Mouse (Mus musculus) liver, embryonic 13.5 days (tissue): ENCODE data around the gene Map4k3. TPM values are rescaled to one million over a fixed set of nuclear protein-coding genes. Genes with fewer than 3 reads are reported as not detected.

Experiments used
- ATAC-seq: fragments of 200-750 bp; cut with Nextera tagmentation; 2 replicates; pipeline ENCODE4 v1.8.0; 2017; ENCODE audit warnings: low read depth, mild to moderate bottlenecking, moderate number of reproducible peaks, moderate library complexity
- DNase-seq: peaks from one replicate; pipeline ENCODE4 v3.0.0; 2022
- H3K27ac ChIP-seq: fragments of 300-500 bp; sonication (generic); 2 replicates; pipeline ENCODE4 v1.5.1; 2015; ENCODE audit warnings: moderate library complexity, mild to moderate bottlenecking, inconsistent platforms
- H3K27me3 ChIP-seq: fragments of 300-500 bp; sonication (generic); 2 replicates; pipeline ENCODE4 v1.6.1; 2015; ENCODE audit warnings: mild to moderate bottlenecking, inconsistent platforms
- H3K36me3 ChIP-seq: fragments of 300-500 bp; sonication (generic); 2 replicates; pipeline ENCODE4 v1.6.1; 2015; ENCODE audit warnings: mild to moderate bottlenecking, inconsistent platforms
- H3K4me1 ChIP-seq: fragments of 300-500 bp; sonication (generic); replicated peaks from 2 replicates; pipeline ENCODE4 v1.6.1; 2015; ENCODE audit warnings: inconsistent platforms
- H3K4me2 ChIP-seq: fragments of 300-500 bp; sonication (generic); 2 replicates; pipeline ENCODE4 v1.6.1; 2015; ENCODE audit warnings: inconsistent platforms, mild to moderate bottlenecking, moderate library complexity
- H3K4me3 ChIP-seq: fragments of 300-500 bp; sonication (generic); replicated peaks from 2 replicates; pipeline ENCODE4 v1.5.1; 2015; ENCODE audit warnings: mild to moderate bottlenecking, inconsistent platforms
- H3K9ac ChIP-seq: fragments of 300-500 bp; sonication (generic); 2 replicates; pipeline ENCODE4 v1.6.1; 2015; ENCODE audit warnings: mild to moderate bottlenecking, inconsistent platforms
- H3K9me3 ChIP-seq: fragments of 300-500 bp; sonication (generic); replicated peaks from 2 replicates; pipeline ENCODE4 v1.6.1; 2016; ENCODE audit warnings: inconsistent platforms
- WGBS: fragments of 180-500 bp; shearing (Covaris S2); methylation state at CpG from one replicate; pipeline ENCODE4 v1.1.7; 2015; ENCODE audit not compliant: insufficient replicate concordance; 5-methylcytosine and 5-hydroxymethylcytosine counted together
- polyA plus RNA-seq: library from polyadenylated mRNA; unstranded; fragments of >200 nt; fragmentation: Nextera tagmentation; extraction: Ambion mirVana; gene quantifications from 2 replicates; pipeline ENCODE4 v1.2.1, GENCODE M21; 2015

Map4k3 gene
- polyA plus RNA-seq, 1 experiment from 2014 or later: 3.3 TPM

GRCm38 (mm10) chr17:80652740-80653139 is 75.5 kb downstream of the Map4k3 start:
- 60% methylated on average over 6 of the region's 6 CpGs for WGBS
- no peak for DNase-seq
- no peaks in the 10 kb centered on the region for H3K9me3 ChIP-seq
- H3K27ac ChIP-seq: no peak overlapping the region
- H3K9ac ChIP-seq: no peak overlapping the region
- H3K4me3 ChIP-seq: no peak overlapping the region
- H3K27me3 ChIP-seq: no peaks in the 10 kb centered on the region
- H3K4me2 ChIP-seq: no peak overlapping the region
- no peaks in the 10 kb centered on the region for H3K4me1 ChIP-seq
- no peaks in the 10 kb centered on the region for H3K36me3 ChIP-seq
- ATAC-seq: no peak

GRCm38 (mm10) chr17:80646843-80647242 is 81.4 kb downstream of the Map4k3 start:
- H3K9ac ChIP-seq: no peak overlapping the region
- no peaks in the 10 kb centered on the region for H3K9me3 ChIP-seq
- H3K4me1 ChIP-seq: no peaks in the 10 kb centered on the region; the same call in 1 of the 2 replicates
- ATAC-seq (no peak), DNase-seq (no peak)
- WGBS: 58% methylated on average over 5 of the region's 5 CpGs
- H3K4me2 ChIP-seq: no peak overlapping the region
- H3K36me3 ChIP-seq: 0 out of 2 replicates have a peak, but pooled peaks cover 11% of the 10 kb centered on the region
- no peak overlapping the region for H3K27ac ChIP-seq
- no peak overlapping the region for H3K4me3 ChIP-seq
- no peaks in the 10 kb centered on the region for H3K27me3 ChIP-seq

GRCm38 (mm10) chr17:80646131-80646530 is 82.2 kb downstream of the Map4k3 start:
- no peaks in the 10 kb centered on the region for H3K27me3 ChIP-seq
- 0 out of 2 replicates have a peak, but pooled peaks cover 11% of the 10 kb centered on the region for H3K36me3 ChIP-seq
- H3K4me2 ChIP-seq: no peak overlapping the region
- ATAC-seq: no peak
- no peak overlapping the region for H3K9ac ChIP-seq
- no peaks in the 10 kb centered on the region for H3K9me3 ChIP-seq
- H3K4me1 ChIP-seq: no peaks in the 10 kb centered on the region; the same call in 1 of the 2 replicates
- 74% methylated on average over 6 of the region's 6 CpGs for WGBS
- no peak for DNase-seq
- no peak overlapping the region for H3K27ac ChIP-seq
- no peak overlapping the region for H3K4me3 ChIP-seq

- no peak overlapping the region for H3K4me2 ChIP-seq
- 0 out of 2 replicates have a peak, but pooled peaks cover 11% of the 10 kb centered on the region for H3K36me3 ChIP-seq
- no peak overlapping the region for H3K9ac ChIP-seq
- no peaks in the 10 kb centered on the region for H3K27me3 ChIP-seq
- H3K4me1 ChIP-seq: no peaks in the 10 kb centered on the region; the same call in 1 of the 2 replicates
- no peak overlapping the region for H3K4me3 ChIP-seq
- no peak for DNase-seq
- no peak overlapping the region for H3K27ac ChIP-seq
- ATAC-seq: no peak
- no peaks in the 10 kb centered on the region for H3K9me3 ChIP-seq
- WGBS: 82% methylated on average over 7 of the region's 8 CpGs
Observed at GRCm38 (mm10) chr17:80645694-80646034, 82.6 kb downstream of the Map4k3 start.

- 85% methylated on average over 14 of the region's 14 CpGs for WGBS
Observed at GRCm38 (mm10) chr17:80644983-80645693, 83.1 kb downstream of the Map4k3 start.

GRCm38 (mm10) chr17:80644567-80644966 is 83.7 kb downstream of the Map4k3 start:
- no peak overlapping the region for H3K4me2 ChIP-seq
- H3K27me3 ChIP-seq: no peaks in the 10 kb centered on the region
- H3K36me3 ChIP-seq: 0 out of 2 replicates have a peak, but pooled peaks cover 11% of the 10 kb centered on the region
- H3K27ac ChIP-seq: no peak overlapping the region
- WGBS: 63% methylated on average over 13 of the region's 13 CpGs
- no peak overlapping the region for H3K9ac ChIP-seq
- no peaks in the 10 kb centered on the region for H3K9me3 ChIP-seq
- H3K4me1 ChIP-seq: no peaks in the 10 kb centered on the region; the same call in 1 of the 2 replicates
- no peak for ATAC-seq
- H3K4me3 ChIP-seq: no peak overlapping the region
- no peak for DNase-seq

More at GRCm38 (mm10) chr17:80644983-80645693, 83.1 kb downstream of the Map4k3 start:
- DNase-seq: no peak
- Histone ChIP-seq H3K4me2 (no peak overlapping the region), H3K27ac (no peak overlapping the region), H3K4me1 (no peaks in the 10 kb centered on the region; the same call in 1 of the 2 replicates), H3K9ac (no peak overlapping the region), H3K9me3 (no peaks in the 10 kb centered on the region), H3K36me3 (0 out of 2 replicates have a peak, but pooled peaks cover 11% of the 10 kb centered on the region), H3K27me3 (no peaks in the 10 kb centered on the region), H3K4me3 (no peak overlapping the region)
- no peak for ATAC-seq

- Histone ChIP-seq H3K4me3 (no peak overlapping the region), H3K27ac (no peak overlapping the region), H3K9ac (no peak overlapping the region), H3K4me2 (no peak overlapping the region), H3K36me3 (0 out of 2 replicates have a peak, but pooled peaks cover 4% of the 10 kb centered on the region), H3K4me1 (no peaks in the 10 kb centered on the region), H3K27me3 (no peaks in the 10 kb centered on the region), H3K9me3 (no peaks in the 10 kb centered on the region)
- WGBS: 72% methylated on average over 8 of the region's 8 CpGs
- DNase-seq (no peak), ATAC-seq (no peak)
Observed at GRCm38 (mm10) chr17:80638121-80638520, 90.2 kb downstream of the Map4k3 start.

- Histone ChIP-seq H3K27me3 (no peaks in the 10 kb centered on the region), H3K9ac (no peak overlapping the region), H3K27ac (no peak overlapping the region), H3K4me3 (no peak overlapping the region), H3K9me3 (no peaks in the 10 kb centered on the region), H3K4me2 (no peak overlapping the region), H3K36me3 (peaks cover 21% of the 10 kb centered on the region), H3K4me1 (no peaks in the 10 kb centered on the region)
- DNase-seq: no peak
- ATAC-seq: no peak
- WGBS: 50% methylated on average over 1 of the region's 1 CpGs
Observed at GRCm38 (mm10) chr17:80635794-80636193, 92.5 kb downstream of the Map4k3 start.

- Histone ChIP-seq H3K36me3 (peaks cover 21% of the 10 kb centered on the region), H3K27me3 (no peaks in the 10 kb centered on the region), H3K27ac (no peak overlapping the region), H3K4me3 (no peak overlapping the region), H3K4me1 (no peaks in the 10 kb centered on the region), H3K9ac (no peak overlapping the region), H3K4me2 (no peak overlapping the region), H3K9me3 (no peaks in the 10 kb centered on the region)
- WGBS: 72% methylated on average over 5 of the region's 5 CpGs
- no peak for ATAC-seq
- DNase-seq: no peak
Observed at GRCm38 (mm10) chr17:80632846-80633245, 95.4 kb downstream of the Map4k3 start.

- Histone ChIP-seq H3K9ac (no peak overlapping the region), H3K36me3 (peaks cover 21% of the 10 kb centered on the region), H3K4me1 (no peaks in the 10 kb centered on the region), H3K27me3 (no peaks in the 10 kb centered on the region), H3K4me2 (no peak overlapping the region), H3K9me3 (no peaks in the 10 kb centered on the region), H3K27ac (no peak overlapping the region), H3K4me3 (no peak overlapping the region)
- DNase-seq: no peak
- ATAC-seq: no peak
- 74% methylated on average over 4 of the region's 4 CpGs for WGBS
Observed at GRCm38 (mm10) chr17:80632354-80632753, 95.9 kb downstream of the Map4k3 start.

- ATAC-seq: no peak
- H3K9me3 ChIP-seq: no peaks in the 10 kb centered on the region
Observed at GRCm38 (mm10) chr17:80631028-80631427, 97.3 kb downstream of the Map4k3 start.

GRCm38 (mm10) chr17:80624979-80625378 is 103.3 kb downstream of the Map4k3 start:
- Histone ChIP-seq H3K4me3 (no peak overlapping the region), H3K4me1 (no peaks in the 10 kb centered on the region), H3K27ac (no peak overlapping the region), H3K4me2 (no peak overlapping the region), H3K9me3 (no peaks in the 10 kb centered on the region), H3K27me3 (no peaks in the 10 kb centered on the region), H3K9ac (no peak overlapping the region), H3K36me3 (no peaks in the 10 kb centered on the region)
- DNase-seq: no peak
- ATAC-seq: no peak

More at GRCm38 (mm10) chr17:80631028-80631427, 97.3 kb downstream of the Map4k3 start:
- no peaks in the 10 kb centered on the region for H3K27me3 ChIP-seq
- no peak for DNase-seq
- no peaks in the 10 kb centered on the region for H3K4me1 ChIP-seq
- H3K27ac ChIP-seq: no peak overlapping the region
- WGBS: 72% methylated on average over 3 of the region's 3 CpGs
- H3K4me3 ChIP-seq: no peak overlapping the region
- no peak overlapping the region for H3K4me2 ChIP-seq
- H3K36me3 ChIP-seq: peaks cover 21% of the 10 kb centered on the region
- no peak overlapping the region for H3K9ac ChIP-seq
